Mouse (Mus musculus): Measurements from ENCODE around the gene 4933434E20Rik.

The 4933434E20Rik gene

GRCm38 (mm10) chr3:90051441-90052350 is at the start of gene 4933434E20Rik:
Gene 4933434E20Rik, plus strand, starts transcription at chr3:90051636.
- peak; percentile 71 for DNase-seq (ENCODE audit: low spot score)

GRCm38 (mm10) chr3:90004091-90004796 is 47.2 kb upstream of the 4933434E20Rik start:
- no peak for DNase-seq (ENCODE audit: low spot score)

- no peak for DNase-seq (ENCODE audit: low spot score)
These were observed 41.1 kb upstream of the 4933434E20Rik start for GRCm38 (mm10) chr3:90010291-90010690.

GRCm38 (mm10) chr3:90016626-90017025 is 34.8 kb upstream of the 4933434E20Rik start:
- no peak for DNase-seq (ENCODE audit: low spot score)

GRCm38 (mm10) chr3:90034653-90035052 is 16.8 kb upstream of the 4933434E20Rik start:
- DNase-seq (ENCODE audit: low spot score) = no peak

GRCm38 (mm10) chr3:90036263-90036662 is 15.2 kb upstream of the 4933434E20Rik start:
- DNase-seq (ENCODE audit: low spot score) = no peak

- no peak for DNase-seq (ENCODE audit: low spot score)
These were observed 1.7 kb upstream of the 4933434E20Rik start for GRCm38 (mm10) chr3:90049691-90050090.

GRCm38 (mm10) chr3:90052351-90053241 is 1.2 kb downstream of the 4933434E20Rik start, which contains the start of gene Ubap2l:
Gene Ubap2l, minus strand, starts transcription at chr3:90052628.
- peak; percentile 97 for DNase-seq (ENCODE audit: low spot score)

GRCm38 (mm10) chr3:90061549-90061948 is 10.1 kb downstream of the 4933434E20Rik start:
- DNase-seq (ENCODE audit: low spot score) = no peak

GRCm38 (mm10) chr3:90062539-90062938 is 11.1 kb downstream of the 4933434E20Rik start:
- peak; percentile 16 for DNase-seq (ENCODE audit: low spot score)

- DNase-seq (ENCODE audit: low spot score) = no peak
These were observed 12.9 kb downstream of the 4933434E20Rik start for GRCm38 (mm10) chr3:90064383-90064782.

GRCm38 (mm10) chr3:90065553-90065952 is 14.1 kb downstream of the 4933434E20Rik start:
- peak; percentile 72 for DNase-seq (ENCODE audit: low spot score)

- no peak for DNase-seq (ENCODE audit: low spot score)
These were observed 16.4 kb downstream of the 4933434E20Rik start for GRCm38 (mm10) chr3:90067851-90068250.

GRCm38 (mm10) chr3:90069688-90070087 is 18.3 kb downstream of the 4933434E20Rik start:
- DNase-seq (ENCODE audit: low spot score) = no peak

GRCm38 (mm10) chr3:90072294-90072693 is 20.9 kb downstream of the 4933434E20Rik start, which contains the start of gene Tpm3:
Gene Tpm3, plus strand, starts transcription at chr3:90072649.
- no peak for DNase-seq (ENCODE audit: low spot score)

- peak; percentile 88 for DNase-seq (ENCODE audit: low spot score)
These were observed 25.7 kb downstream of the 4933434E20Rik start for GRCm38 (mm10) chr3:90076921-90077716.

GRCm38 (mm10) chr3:90078224-90078623 is 26.8 kb downstream of the 4933434E20Rik start:
- DNase-seq (ENCODE audit: low spot score) = no peak

- peak; percentile 98 for DNase-seq (ENCODE audit: low spot score)
These were observed 27.8 kb downstream of the 4933434E20Rik start for GRCm38 (mm10) chr3:90079133-90079762.

- DNase-seq (ENCODE audit: low spot score) = peak; percentile 88
These were observed 28.5 kb downstream of the 4933434E20Rik start for GRCm38 (mm10) chr3:90079763-90080497.

- DNase-seq (ENCODE audit: low spot score) = no peak
These were observed 29.0 kb downstream of the 4933434E20Rik start for GRCm38 (mm10) chr3:90080498-90080863.

All from embryo, embryonic 10 days (tissue).